Mouse (Mus musculus) heart, adult 2 months (tissue): ENCODE data around the gene Agtpbp1. TPM values are rescaled to one million over a fixed set of nuclear protein-coding genes. Genes with fewer than 3 reads are reported as not detected.

Experiments used
- DNase-seq, 2 experiments: peaks; one replicate each; pipeline ENCODE4 v3.0.0; 2021
- H3K27ac ChIP-seq: fragments of 200-600 bp; 2 replicates; pipeline ENCODE4 v1.8.1; 2022
- H3K27me3 ChIP-seq: fragments of 200-500 bp; 2 replicates; pipeline ENCODE4 v1.6.1; 2012; ENCODE audit warnings: mild to moderate bottlenecking, low read length, inconsistent platforms, mixed read lengths; ENCODE audit not compliant: control insufficient read depth, insufficient read depth
- H3K36me3 ChIP-seq: fragments of 200-500 bp; 2 replicates; pipeline ENCODE4 v1.6.1; 2012; ENCODE audit warnings: low read length, inconsistent platforms; ENCODE audit not compliant: control insufficient read depth, insufficient read depth
- H3K4me1 ChIP-seq: fragments of 200-500 bp; 2 replicates; pipeline ENCODE4 v1.6.1; 2011; ENCODE audit warnings: low read length; ENCODE audit not compliant: control insufficient read depth, insufficient read depth
- H3K4me3 ChIP-seq: fragments of 200-600 bp; 2 replicates; pipeline ENCODE4 v1.8.1; 2022
- H3K79me2 ChIP-seq: fragments of 200-500 bp; replicated peaks from 2 replicates; pipeline ENCODE4 v1.6.1; 2012; ENCODE audit warnings: mild to moderate bottlenecking, inconsistent platforms, low read length, moderate library complexity, mixed read lengths; ENCODE audit not compliant: control insufficient read depth, insufficient read depth
- H3K9ac ChIP-seq: fragments of 200-500 bp; 2 replicates; pipeline ENCODE4 v1.6.1; 2012; ENCODE audit warnings: low read depth, mild to moderate bottlenecking, control low read depth, inconsistent platforms, low read length, mixed read lengths
- CTCF ChIP-seq: fragments of 200-600 bp; IDR thresholded peaks from 2 replicates; pipeline ENCODE4 v1.8.1; 2022; ENCODE audit warnings: antibody characterized with exemption, mild to moderate bottlenecking, moderate library complexity
- EP300 ChIP-seq: fragments of 200-500 bp; IDR thresholded peaks from 2 replicates; pipeline ENCODE4 v1.6.1; 2011; ENCODE audit warnings: low read depth, low read length, control low read depth; ENCODE audit not compliant: insufficient read depth
- POLR2A ChIP-seq: fragments of 200-500 bp; IDR thresholded peaks from 2 replicates; pipeline ENCODE4 v1.6.1; 2011; ENCODE audit warnings: mild to moderate bottlenecking, low read depth, low read length, control low read depth; ENCODE audit not compliant: insufficient read depth
- WGBS: fragments of 180-500 bp; shearing (Covaris S2); methylation state at CpG from one replicate; pipeline ENCODE4 v1.1.7; 2018; 5-methylcytosine and 5-hydroxymethylcytosine counted together
- intact Hi-C: fragments of 180-260 bp; cut with DNase I; formaldehyde crosslinking; loops from one replicate; pipeline ENCODE4 v1.15.1; 2025
- polyA plus RNA-seq: library from polyadenylated mRNA; depleted of rRNA; stranded (reverse); fragments of >200 nt; gene quantifications from 2 replicates; pipeline ENCODE4 v1.2.3, GENCODE M21; 2012
- total RNA-seq, 2 experiments: library from RNA; stranded (reverse); gene quantifications; 2 replicates each; pipeline ENCODE4 v1.2.3; 2021

Gene Agtpbp1
- total and polyA plus RNA-seq, 3 experiments: 27.9 to 173 (median 151) TPM

DNA sequence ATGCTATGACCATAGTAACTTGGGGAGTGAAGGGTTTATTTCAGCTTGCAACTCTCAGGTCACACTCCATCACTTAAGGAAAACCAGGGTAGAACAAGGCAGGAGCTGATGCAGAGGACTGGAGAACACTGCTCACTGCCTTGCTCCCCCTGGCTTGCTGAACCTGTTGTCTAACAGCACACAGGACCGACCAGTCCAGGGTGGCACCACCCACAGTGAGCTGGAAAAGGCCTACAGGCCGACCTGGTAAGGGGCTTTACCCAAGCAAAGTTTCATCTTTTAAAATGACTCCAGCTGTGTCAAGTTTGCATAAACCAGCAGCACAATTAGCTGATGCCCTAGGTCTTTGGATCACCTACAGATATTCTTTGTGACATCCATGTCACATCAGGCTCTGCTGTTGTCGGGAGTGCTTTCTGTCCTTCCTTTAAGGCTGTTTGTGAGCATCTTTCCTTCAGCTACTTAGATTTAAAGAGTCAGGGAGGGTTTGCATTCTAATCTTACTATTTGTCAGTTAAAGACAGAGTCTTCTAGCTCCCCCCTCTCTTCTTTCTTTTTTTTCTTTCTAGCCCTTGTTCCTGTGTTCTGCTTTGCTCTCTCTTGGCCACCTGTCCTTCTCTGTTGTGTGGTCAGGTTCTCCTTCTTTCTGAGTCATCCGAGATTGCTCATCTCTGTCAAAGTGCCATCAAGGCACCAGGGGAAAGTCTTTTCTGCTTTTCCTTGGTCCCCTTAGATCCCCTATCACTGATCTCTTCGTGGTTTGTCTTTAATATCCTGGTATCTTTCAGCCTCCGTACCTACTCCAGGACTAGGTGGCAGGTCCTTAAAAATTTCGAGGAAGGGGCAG lies 36.8 kb upstream of the Agtpbp1 start:
- intact Hi-C loops: loop anchor here (5.0 kb wide), 1 partner anchor 110 kb away; no protein-coding TSS in a partner anchor
- H3K4me3 ChIP-seq: no peak overlapping the region
- H3K4me1 ChIP-seq: no peaks in the 10 kb centered on the region
- DNase-seq: no peak
- no peaks in the 10 kb centered on the region for H3K79me2 ChIP-seq
- 85% methylated on average over 7 of the region's 7 CpGs for WGBS
- H3K36me3 ChIP-seq: peaks cover 4% of the 10 kb centered on the region
- no peaks in the 10 kb centered on the region for H3K27me3 ChIP-seq
- no peak for TF ChIP-seq POLR2A
- TF ChIP-seq CTCF: no peak
- TF ChIP-seq EP300: no peak
- H3K27ac ChIP-seq: no peak overlapping the region
- no peak overlapping the region for H3K9ac ChIP-seq

DNA sequence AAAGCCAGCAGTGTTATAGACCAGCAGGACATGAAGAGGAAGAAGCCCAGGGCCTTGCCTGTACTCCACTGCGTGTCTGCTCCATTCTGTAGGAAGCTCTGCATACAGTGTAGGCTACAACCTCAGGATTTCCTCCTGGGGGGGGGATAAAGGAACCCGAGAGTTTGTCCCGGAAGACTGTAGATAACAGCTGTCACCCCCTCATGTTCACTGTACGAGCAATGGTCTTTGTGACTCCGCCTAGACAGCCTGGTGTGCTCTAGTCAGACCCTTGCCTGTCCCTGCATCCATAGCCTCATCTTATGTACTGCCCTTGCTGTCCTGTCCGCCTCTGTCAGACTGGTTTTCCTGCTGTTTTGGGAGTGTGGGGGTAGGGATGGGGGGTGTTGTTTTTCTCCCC lies 33.4 kb upstream of the Agtpbp1 start:
- no peak overlapping the region for H3K9ac ChIP-seq
- no peaks in the 10 kb centered on the region for H3K27me3 ChIP-seq
- no peak for DNase-seq
- TF ChIP-seq POLR2A (no peak), EP300 (no peak), CTCF (no peak)
- H3K36me3 ChIP-seq: no peaks in the 10 kb centered on the region
- H3K79me2 ChIP-seq: no peaks in the 10 kb centered on the region; the same call in 1 of the 2 replicates
- no peaks in the 10 kb centered on the region for H3K4me1 ChIP-seq
- intact Hi-C loops: no loop called here
- 49% methylated on average over 6 of the region's 6 CpGs for WGBS
- H3K27ac ChIP-seq: no peak overlapping the region
- H3K4me3 ChIP-seq: no peak overlapping the region

DNA sequence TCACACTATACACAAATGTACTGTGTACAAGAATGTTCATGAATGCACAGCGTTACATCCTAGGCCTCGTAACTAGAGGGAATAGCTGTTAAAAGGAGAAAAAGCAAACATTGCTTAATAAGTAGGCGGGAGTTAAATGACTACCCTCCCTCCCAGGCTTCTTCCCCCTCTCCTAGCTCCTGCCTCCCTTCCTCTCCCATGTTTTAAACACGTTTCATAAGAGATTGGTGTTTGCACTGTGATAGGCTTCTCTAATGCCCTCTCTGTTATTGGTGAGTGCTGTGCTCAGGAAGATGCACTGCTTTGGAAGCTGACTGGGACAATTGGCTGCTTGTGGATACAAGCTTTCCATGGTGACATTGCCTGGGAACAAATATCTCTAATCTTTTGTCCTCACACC lies 30.5 kb upstream of the Agtpbp1 start:
- Histone ChIP-seq H3K27me3 (no peaks in the 10 kb centered on the region), H3K4me3 (no peak overlapping the region), H3K36me3 (peaks cover 4% of the 10 kb centered on the region), H3K79me2 (no peaks in the 10 kb centered on the region; the same call in 1 of the 2 replicates), H3K27ac (no peak overlapping the region), H3K9ac (no peak overlapping the region), H3K4me1 (peaks cover 1% of the 10 kb centered on the region; the same call in 1 of the 2 replicates)
- WGBS: 92% methylated on average over 4 of the region's 4 CpGs
- intact Hi-C loops: no loop called here
- DNase-seq: no peak
- no peak for TF ChIP-seq POLR2A
- TF ChIP-seq CTCF: no peak
- no peak for TF ChIP-seq EP300

DNA sequence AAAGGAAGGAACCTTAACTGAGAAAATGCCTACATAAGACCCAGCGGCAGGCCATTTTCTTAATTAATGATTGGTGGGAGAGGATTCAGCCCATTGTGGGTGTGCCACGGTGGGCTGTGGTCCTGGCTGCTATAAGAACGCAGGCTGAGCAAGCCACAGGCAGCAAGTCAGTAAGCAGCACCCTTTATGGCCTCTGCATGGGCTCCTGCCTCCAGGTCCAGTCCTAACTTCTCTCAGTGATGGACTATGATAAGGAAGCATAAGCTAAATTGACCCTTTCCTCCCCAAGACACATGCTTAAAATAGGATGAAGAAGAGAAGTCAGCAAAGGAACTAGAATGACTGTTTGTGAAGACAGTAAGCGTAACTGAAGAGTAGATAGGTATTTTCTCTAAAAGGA lies 30.1 kb upstream of the Agtpbp1 start:
- Histone ChIP-seq H3K27ac (no peak overlapping the region), H3K4me1 (peaks cover 1% of the 10 kb centered on the region; the same call in 1 of the 2 replicates), H3K36me3 (peaks cover 5% of the 10 kb centered on the region), H3K4me3 (no peak overlapping the region), H3K79me2 (no peaks in the 10 kb centered on the region; the same call in 1 of the 2 replicates), H3K9ac (no peak overlapping the region), H3K27me3 (no peaks in the 10 kb centered on the region)
- intact Hi-C loops: no loop called here
- no peak for DNase-seq
- no peak for TF ChIP-seq CTCF
- TF ChIP-seq EP300: no peak
- TF ChIP-seq POLR2A: no peak
- WGBS: 94% methylated on average over 4 of the region's 4 CpGs

DNA sequence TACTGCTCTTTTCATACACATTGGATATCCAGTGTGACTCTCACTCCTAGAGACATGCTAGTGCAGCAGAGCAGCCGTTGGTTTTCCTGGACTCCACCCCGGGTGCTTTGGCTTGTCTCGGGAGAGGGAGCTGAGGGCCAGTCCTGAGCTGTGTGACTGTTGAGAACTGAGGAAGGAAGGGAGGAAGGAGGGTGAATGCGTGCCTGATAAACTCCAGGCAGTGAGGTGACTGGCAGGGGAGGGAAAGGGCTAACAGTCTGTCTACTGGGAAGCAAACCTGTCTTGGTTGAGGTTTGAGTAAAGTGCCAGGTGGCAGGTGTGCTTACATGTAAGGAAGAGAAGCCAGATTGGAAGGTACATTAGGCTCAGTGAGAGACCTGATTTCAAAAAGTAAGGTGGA lies 28.8 kb upstream of the Agtpbp1 start:
- DNase-seq: no peak
- H3K4me1 ChIP-seq: peaks cover 2% of the 10 kb centered on the region; the same call in 1 of the 2 replicates
- WGBS: 40% methylated on average over 4 of the region's 4 CpGs
- no peak overlapping the region for H3K27ac ChIP-seq
- no peak overlapping the region for H3K4me3 ChIP-seq
- H3K79me2 ChIP-seq: no peaks in the 10 kb centered on the region; the same call in 1 of the 2 replicates
- H3K9ac ChIP-seq: no peak overlapping the region
- peaks cover 7% of the 10 kb centered on the region for H3K36me3 ChIP-seq
- intact Hi-C loops: no loop called here
- no peaks in the 10 kb centered on the region for H3K27me3 ChIP-seq
- TF ChIP-seq EP300 (no peak), CTCF (no peak), POLR2A (no peak)

DNA sequence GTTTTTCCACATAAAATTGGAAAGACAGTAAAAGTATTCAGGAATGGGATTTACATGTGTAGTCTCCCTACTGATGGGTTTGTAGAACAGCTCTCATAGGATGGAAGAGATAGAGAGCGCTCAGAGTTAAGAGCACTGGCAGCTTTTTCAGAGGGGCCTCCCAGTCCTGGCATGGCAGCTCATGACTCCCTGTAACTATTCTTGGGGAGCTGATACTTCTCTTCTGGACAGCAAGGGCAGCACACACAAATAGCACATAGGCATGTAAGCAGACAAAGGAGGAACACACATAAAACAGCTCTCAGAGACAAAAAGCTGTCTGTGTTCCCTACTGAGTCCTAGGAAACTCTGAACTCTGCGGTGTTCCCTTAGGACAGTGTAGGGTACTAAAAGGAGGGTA lies 25.4 kb upstream of the Agtpbp1 start:
- Histone ChIP-seq H3K27me3 (no peaks in the 10 kb centered on the region), H3K9ac (no peak overlapping the region; the same call in 1 of the 2 replicates), H3K27ac (peak overlapping the region; percentile 79), H3K36me3 (peaks cover 7% of the 10 kb centered on the region), H3K79me2 (no peaks in the 10 kb centered on the region; the same call in 1 of the 2 replicates), H3K4me3 (no peak overlapping the region), H3K4me1 (peaks cover 2% of the 10 kb centered on the region; the same call in 1 of the 2 replicates)
- TF ChIP-seq CTCF: no peak
- TF ChIP-seq POLR2A: no peak
- TF ChIP-seq EP300: no peak
- intact Hi-C loops: no loop called here
- peak in 1 of 2 experiments; percentile 37 for DNase-seq
- 74% methylated on average over 2 of the region's 2 CpGs for WGBS
